Mouse (Mus musculus) MEL (cell line): ENCODE measurements around the gene Glt8d1. TPM values are rescaled to one million over a fixed set of nuclear protein-coding genes. Genes with fewer than 3 reads are reported as not detected.

Source experiments
- DNase-seq: peaks from one replicate; pipeline ENCODE4 v3.0.0; 2011; ENCODE audit warnings: low read depth, low spot score
- H3K27ac ChIP-seq: 2 replicates; pipeline ENCODE4 v1.5.1; 2012; ENCODE audit warnings: low read depth, mild to moderate bottlenecking, control low read depth, low read length, moderate library complexity; ENCODE audit not compliant: control insufficient read depth
- H3K27me3 ChIP-seq, 2 experiments: fragments of 150-350 bp in 1 of 2; sonication (generic) in 1 of 2; 2 replicates each; pipeline ENCODE4 v1.6.1; 2012; ENCODE audit warnings: low read length in 2 of 2, mild to moderate bottlenecking in 2 of 2, improper control_type of control experiment in 1 of 2, moderate library complexity in 1 of 2; ENCODE audit not compliant: insufficient read depth in 2 of 2, control insufficient read depth in 1 of 2
- H3K36me3 ChIP-seq, 2 experiments: 2 replicates each; pipeline ENCODE4 v1.6.1; 2012 to 2014; ENCODE audit warnings: low read length in 2 of 2, improper control_type of control experiment in 1 of 2, inconsistent platforms in 1 of 2, mild to moderate bottlenecking in 1 of 2; ENCODE audit not compliant: insufficient read depth in 2 of 2, control insufficient read depth in 1 of 2
- H3K4me1 ChIP-seq, 2 experiments: fragments of 150-350 bp in 1 of 2; sonication (generic) in 1 of 2; 2 replicates each; pipeline ENCODE4 v1.6.1; 2012; ENCODE audit warnings: low read length in 2 of 2, improper control_type of control experiment in 1 of 2, mild to moderate bottlenecking in 1 of 2; ENCODE audit not compliant: insufficient read depth in 2 of 2, control insufficient read depth in 1 of 2
- H3K4me3 ChIP-seq, 2 experiments: fragments of 150-350 bp in 1 of 2; sonication (generic) in 1 of 2; 2 replicates each; pipeline ENCODE4 v1.5.1; 2012; ENCODE audit warnings: low read depth in 2 of 2, low read length in 2 of 2, mild to moderate bottlenecking in 2 of 2, moderate library complexity in 2 of 2, control low read depth in 1 of 2, improper control_type of control experiment in 1 of 2; ENCODE audit not compliant: control insufficient read depth in 1 of 2, insufficient read depth in 1 of 2
- H3K79me2 ChIP-seq: 2 replicates; pipeline ENCODE4 v1.6.1; 2012; ENCODE audit warnings: mild to moderate bottlenecking, low read length, moderate library complexity; ENCODE audit not compliant: control insufficient read depth, poor library complexity, insufficient read depth
- H3K9ac ChIP-seq: 2 replicates; pipeline ENCODE4 v1.6.1; 2012; ENCODE audit warnings: low read depth, mild to moderate bottlenecking, control low read depth, low read length, moderate library complexity; ENCODE audit not compliant: control insufficient read depth, poor library complexity, severe bottlenecking
- H3K9me3 ChIP-seq: fragments of 150-350 bp; sonication (generic); replicated peaks from 2 replicates; pipeline ENCODE4 v1.6.1; 2012; ENCODE audit warnings: mild to moderate bottlenecking, low read length, improper control_type of control experiment, moderate library complexity; ENCODE audit not compliant: insufficient read depth
- BHLHE40 ChIP-seq: IDR thresholded peaks from 2 replicates; pipeline ENCODE4 v1.6.1; 2012; ENCODE audit warnings: low read depth, mild to moderate bottlenecking, inconsistent platforms, low read length, improper control_type of control experiment, borderline replicate concordance
- CHD1 ChIP-seq: IDR thresholded peaks from 2 replicates; pipeline ENCODE4 v1.6.1; 2012; ENCODE audit warnings: low read depth, mild to moderate bottlenecking, inconsistent platforms, low read length, improper control_type of control experiment
- CTCF ChIP-seq, 3 experiments: IDR thresholded peaks in 2 of 3; conservative IDR thresholded peaks in 1 of 3; 2 replicates each; pipeline ENCODE4 v1.5.1; 2011 to 2012; ENCODE audit warnings: low read length in 3 of 3, low read depth in 2 of 3, mild to moderate bottlenecking in 2 of 3, improper control_type of control experiment in 1 of 3, inconsistent platforms in 1 of 3, mixed read lengths in 1 of 3, moderate library complexity in 1 of 3; ENCODE audit not compliant: control insufficient read depth in 1 of 3, insufficient read depth in 1 of 3, poor library complexity in 1 of 3, severe bottlenecking in 1 of 3
- E2F4 ChIP-seq: IDR thresholded peaks from 2 replicates; pipeline ENCODE4 v1.6.1; 2011; ENCODE audit warnings: low read depth, low read length, improper control_type of control experiment, borderline replicate concordance
- ELF1 ChIP-seq: IDR thresholded peaks from 2 replicates; pipeline ENCODE4 v1.6.1; 2014; ENCODE audit warnings: low read depth, mild to moderate bottlenecking, inconsistent platforms, low read length, improper control_type of control experiment, moderate library complexity
- EP300 ChIP-seq, 2 experiments: IDR thresholded peaks; 2 replicates each; pipeline ENCODE4 v1.6.1; 2011; ENCODE audit warnings: improper control_type of control experiment in 2 of 2, low read length in 2 of 2, low read depth in 1 of 2, mild to moderate bottlenecking in 1 of 2
- ETS1 ChIP-seq: IDR thresholded peaks from 2 replicates; pipeline ENCODE4 v1.6.1; 2012; ENCODE audit warnings: low read depth, mild to moderate bottlenecking, inconsistent platforms, low read length, improper control_type of control experiment, moderate library complexity
- GABPA ChIP-seq: IDR thresholded peaks from 2 replicates; pipeline ENCODE4 v1.6.1; 2012; ENCODE audit warnings: low read depth, mild to moderate bottlenecking, inconsistent platforms, low read length, improper control_type of control experiment, moderate library complexity
- GATA1 ChIP-seq: IDR thresholded peaks from 2 replicates; pipeline ENCODE4 v1.6.1; 2011; ENCODE audit warnings: low read depth, low read length, improper control_type of control experiment
- HCFC1 ChIP-seq: IDR thresholded peaks from 2 replicates; pipeline ENCODE4 v1.6.1; 2012; ENCODE audit warnings: low read depth, mild to moderate bottlenecking, inconsistent platforms, low read length, improper control_type of control experiment, moderate library complexity
- JUND ChIP-seq: IDR thresholded peaks from 2 replicates; pipeline ENCODE4 v1.6.1; 2011; ENCODE audit warnings: low read depth, mild to moderate bottlenecking, improper control_type of control experiment, low read length
- KAT2A ChIP-seq: conservative IDR thresholded peaks from 2 replicates; pipeline ENCODE4 v1.6.1; 2012; ENCODE audit warnings: low read depth, low read length, improper control_type of control experiment, inconsistent platforms
- MAFK ChIP-seq: IDR thresholded peaks from 2 replicates; pipeline ENCODE4 v1.6.1; 2011; ENCODE audit warnings: low read depth, mild to moderate bottlenecking, low read length, improper control_type of control experiment, borderline replicate concordance
- MAX ChIP-seq: IDR thresholded peaks from 2 replicates; pipeline ENCODE4 v1.6.1; 2011; ENCODE audit warnings: low read length, improper control_type of control experiment
- MEF2A ChIP-seq: IDR thresholded peaks from 2 replicates; pipeline ENCODE4 v1.6.1; 2014; ENCODE audit warnings: low read depth, mild to moderate bottlenecking, inconsistent platforms, low read length, improper control_type of control experiment; ENCODE audit not compliant: poor library complexity, insufficient replicate concordance, severe bottlenecking; ENCODE audit errors: extremely low read depth
- MXI1 ChIP-seq: IDR thresholded peaks from 2 replicates; pipeline ENCODE4 v1.6.1; 2011; ENCODE audit warnings: mild to moderate bottlenecking, low read depth, low read length, improper control_type of control experiment
- MYC ChIP-seq: IDR thresholded peaks from 2 replicates; pipeline ENCODE4 v1.6.1; 2011; ENCODE audit warnings: low read depth, mild to moderate bottlenecking, low read length, improper control_type of control experiment, moderate library complexity
- NELFE ChIP-seq: IDR thresholded peaks from 2 replicates; pipeline ENCODE4 v1.6.1; 2011; ENCODE audit warnings: low read depth, low read length, improper control_type of control experiment
- NRF1 ChIP-seq: IDR thresholded peaks from 2 replicates; pipeline ENCODE4 v1.6.1; 2014; ENCODE audit warnings: low read depth, mild to moderate bottlenecking, inconsistent platforms, low read length, improper control_type of control experiment, moderate library complexity; ENCODE audit not compliant: poor library complexity, insufficient read depth, severe bottlenecking
- POLR2A ChIP-seq, 2 experiments: IDR thresholded peaks; 2 replicates each; pipeline ENCODE4 v1.6.1; 2011 to 2012; ENCODE audit warnings: low read length in 2 of 2, mild to moderate bottlenecking in 2 of 2, control low read depth in 1 of 2, improper control_type of control experiment in 1 of 2, low read depth in 1 of 2, moderate library complexity in 1 of 2; ENCODE audit not compliant: control insufficient read depth in 1 of 2, insufficient read depth in 1 of 2, poor library complexity in 1 of 2
- POLR2AphosphoS2 ChIP-seq: IDR thresholded peaks from 2 replicates; pipeline ENCODE4 v1.6.1; 2011; ENCODE audit warnings: low read length, improper control_type of control experiment
- POLR2AphosphoS5 ChIP-seq: IDR thresholded peaks from 2 replicates; pipeline ENCODE4 v1.6.1; 2012; ENCODE audit warnings: low read depth, borderline replicate concordance, mild to moderate bottlenecking, inconsistent platforms, low read length, moderate library complexity, mixed read lengths
- RAD21 ChIP-seq: IDR thresholded peaks from 2 replicates; pipeline ENCODE4 v1.6.1; 2011; ENCODE audit warnings: mild to moderate bottlenecking, low read depth, low read length, improper control_type of control experiment
- RCOR1 ChIP-seq: IDR thresholded peaks from 2 replicates; pipeline ENCODE4 v1.6.1; 2012; ENCODE audit warnings: low read depth, mild to moderate bottlenecking, inconsistent platforms, low read length, improper control_type of control experiment
- SIN3A ChIP-seq: IDR thresholded peaks from 2 replicates; pipeline ENCODE4 v1.6.1; 2012; ENCODE audit warnings: low read length, improper control_type of control experiment, inconsistent platforms
- SMC3 ChIP-seq: IDR thresholded peaks from 2 replicates; pipeline ENCODE4 v1.6.1; 2011; ENCODE audit warnings: low read depth, low read length, improper control_type of control experiment
- TBP ChIP-seq: IDR thresholded peaks from 2 replicates; pipeline ENCODE4 v1.8.0; 2011; ENCODE audit warnings: low read depth, low read length, improper control_type of control experiment
- TCF12 ChIP-seq: IDR thresholded peaks from 2 replicates; pipeline ENCODE4 v1.6.1; 2014; ENCODE audit warnings: low read depth, mild to moderate bottlenecking, inconsistent platforms, low read length, improper control_type of control experiment, moderate library complexity
- UBTF ChIP-seq: IDR thresholded peaks from 2 replicates; pipeline ENCODE4 v1.6.1; 2012; ENCODE audit warnings: low read depth, mild to moderate bottlenecking, inconsistent platforms, low read length, improper control_type of control experiment, moderate library complexity, borderline replicate concordance; ENCODE audit not compliant: insufficient read depth
- USF1 ChIP-seq: IDR thresholded peaks from 2 replicates; pipeline ENCODE4 v1.6.1; 2014; ENCODE audit warnings: low read depth, mild to moderate bottlenecking, inconsistent platforms, low read length, improper control_type of control experiment, moderate library complexity
- USF2 ChIP-seq, 2 experiments: IDR thresholded peaks; 2 replicates each; pipeline ENCODE4 v1.6.1; 2011 to 2012; ENCODE audit warnings: improper control_type of control experiment in 2 of 2, low read length in 2 of 2, borderline replicate concordance in 1 of 2, inconsistent platforms in 1 of 2, low read depth in 1 of 2, mild to moderate bottlenecking in 1 of 2; ENCODE audit not compliant: insufficient read depth in 1 of 2
- ZC3H11A ChIP-seq: IDR thresholded peaks from 2 replicates; pipeline ENCODE4 v1.6.1; 2012; ENCODE audit warnings: low read depth, mild to moderate bottlenecking, inconsistent platforms, low read length, improper control_type of control experiment
- ZKSCAN1 ChIP-seq: IDR thresholded peaks from 2 replicates; pipeline ENCODE4 v1.6.1; 2012; ENCODE audit warnings: low read depth, mild to moderate bottlenecking, inconsistent platforms, low read length, improper control_type of control experiment, moderate library complexity
- ZMIZ1 ChIP-seq: IDR thresholded peaks from 2 replicates; pipeline ENCODE4 v1.6.1; 2012; ENCODE audit warnings: low read depth, mild to moderate bottlenecking, inconsistent platforms, low read length, improper control_type of control experiment, moderate library complexity
- polyA plus RNA-seq, 2 experiments: library from polyadenylated mRNA; stranded (reverse) in 1 of 2; unstranded in 1 of 2; fragments of >175 nt in 1 of 2; fragments of >200 nt in 1 of 2; gene quantifications; 2 replicates each; pipeline versions ENCODE4 v1.2.1 to v1.2.4; 2012; ENCODE audit warnings: low replicate concordance in 2 of 2, low read depth in 1 of 2; ENCODE audit not compliant: insufficient read length in 2 of 2, insufficient read depth in 1 of 2, missing spikeins in 1 of 2
- total RNA-seq: library from RNA; depleted of rRNA; stranded (reverse); fragments of 300-350 nt; gene quantifications from 2 replicates; pipeline ENCODE4 v1.2.3, GENCODE M21; 2012

The Glt8d1 gene
- total and polyA plus RNA-seq, 3 experiments = 15.6 to 19.2 TPM; not detected in 1

GRCm38 (mm10) chr14:31025785-31026184, 24.6 kb downstream of the Glt8d1 start:
- Histone ChIP-seq H3K4me3 (no peak overlapping the region), H3K27ac (no peak overlapping the region), H3K27me3 (no peaks in the 10 kb centered on the region), H3K9me3 (no peaks in the 10 kb centered on the region), H3K36me3 (peaks cover 14 to 31% of the 10 kb centered on the region in 2 experiments), H3K4me1 (peaks cover under 1 to 5% of the 10 kb centered on the region in 2 experiments; a peak in 1 of 4 replicates), H3K79me2 (peaks cover 9% of the 10 kb centered on the region), H3K9ac (no peak overlapping the region)
- peak; percentile 69 for DNase-seq
- TF ChIP-seq ZC3H11A = no peak
- TF ChIP-seq NRF1 = no peak
- peak; percentile 77 for TF ChIP-seq MYC
- no peak for TF ChIP-seq POLR2A (IDR thresholded peaks at IDR 0.05; ENCODE audit: control insufficient read depth in 1 of 2, insufficient read depth in 1 of 2, low read depth in 1 of 2, low read length in 2 of 2, poor library complexity in 1 of 2)
- no peak for TF ChIP-seq ZKSCAN1
- TF ChIP-seq RAD21 = peak; percentile 23
- TF ChIP-seq USF1 = peak; percentile 85
- 0 out of 2 replicates have a peak, but pooled peaks have one; percentile 18 for TF ChIP-seq GATA1
- TF ChIP-seq E2F4 = no peak
- TF ChIP-seq UBTF = no peak
- TF ChIP-seq ZMIZ1 = no peak
- no peak for TF ChIP-seq MXI1
- TF ChIP-seq RCOR1 = no peak
- no peak for TF ChIP-seq TBP
- TF ChIP-seq CHD1 = no peak
- no peak; a peak in 1 of 4 replicates for TF ChIP-seq USF2 (IDR thresholded peaks at IDR 0.05; ENCODE audit: borderline replicate concordance in 1 of 2, insufficient read depth in 1 of 2, low read depth in 1 of 2, low read length in 2 of 2)
- TF ChIP-seq ETS1 = no peak
- TF ChIP-seq POLR2AphosphoS5 = no peak
- no peak for TF ChIP-seq MAX
- no peak for TF ChIP-seq KAT2A
- no peak for TF ChIP-seq NELFE
- TF ChIP-seq CTCF (IDR thresholded peaks at IDR 0.05 in 2 of 3, conservative IDR thresholded peaks at IDR 0.05 in 1 of 3; ENCODE audit: control insufficient read depth in 1 of 3, insufficient read depth in 1 of 3, low read depth in 2 of 3, low read length in 3 of 3, poor library complexity in 1 of 3, severe bottlenecking in 1 of 3) = peak; percentile 40 to 53 (median 45); a peak in 5 of 6 replicates
- no peak for TF ChIP-seq SIN3A
- TF ChIP-seq TCF12 = no peak
- peak; percentile 45; the same call in 1 of the 2 replicates for TF ChIP-seq JUND
- TF ChIP-seq EP300 (IDR thresholded peaks at IDR 0.05; ENCODE audit: low read depth in 1 of 2, low read length in 2 of 2) = no peak
- TF ChIP-seq HCFC1 = no peak
- no peak for TF ChIP-seq ELF1
- TF ChIP-seq POLR2AphosphoS2 = no peak
- no peak for TF ChIP-seq MAFK
- no peak for TF ChIP-seq BHLHE40
- TF ChIP-seq MEF2A = no peak
- no peak for TF ChIP-seq GABPA
- TF ChIP-seq SMC3 = 0 out of 2 replicates have a peak, but pooled peaks have one; percentile 9
